Mouse (Mus musculus) granulocyte monocyte progenitor cell, adult 5-6 weeks (primary cell): ENCODE data around the gene Dync1i1. TPM values are rescaled to one million over a fixed set of nuclear protein-coding genes. Genes with fewer than 3 reads are reported as not detected.
"Not testable (repeated sequence)": the region's sequence is repeated elsewhere in the genome, so short reads cannot be mapped to it uniquely, and the experiment has no call there.

Source experiments
- ATAC-seq: replicated peaks from 2 replicates; pipeline ENCODE4 v1.8.0; 2016; ENCODE audit warnings: mild to moderate bottlenecking, moderate TSS enrichment, inconsistent platforms; ENCODE audit not compliant: poor library complexity, severe bottlenecking
- total RNA-seq, 2 experiments: library from RNA; stranded (forward) in 1 of 2; stranded (reverse) in 1 of 2; fragments of 200-712, 200-1000 nt in 1 of 2; fragments of >200 nt in 1 of 2; fragmentation: Nextera tagmentation in 1 of 2; gene quantifications; 2 replicates each; pipeline ENCODE4 v1.2.3; 2014 to 2017

Dync1i1 gene
- total RNA-seq (2014; fragmentation: Nextera tagmentation), result not detected in 2 replicates
- not detected in 2 replicates for total RNA-seq (2017)

- ATAC-seq, result peak; percentile 98
Observed at GRCm38 (mm10) chr6:5725611-5726236, at the start of gene Dync1i1. Gene Dync1i1 (plus strand): TSS chr6:5725639.

GRCm38 (mm10) chr6:5679738-5680137 is 45.7 kb upstream of the Dync1i1 start:
- no peak for ATAC-seq

GRCm38 (mm10) chr6:5701826-5702225 is 23.6 kb upstream of the Dync1i1 start:
- no peak for ATAC-seq

- ATAC-seq, result not testable (repeated sequence)
Observed at GRCm38 (mm10) chr6:5707894-5708293, 17.5 kb upstream of the Dync1i1 start.

GRCm38 (mm10) chr6:5710063-5710605 is 15.3 kb upstream of the Dync1i1 start:
- ATAC-seq, result no peak

GRCm38 (mm10) chr6:5712620-5713019 is 12.8 kb upstream of the Dync1i1 start:
- ATAC-seq, result no peak

- ATAC-seq, result no peak
Observed at GRCm38 (mm10) chr6:5715101-5715618, 10.3 kb upstream of the Dync1i1 start.

GRCm38 (mm10) chr6:5718955-5719354 is 6.5 kb upstream of the Dync1i1 start:
- no peak for ATAC-seq

GRCm38 (mm10) chr6:5720716-5721115 is 4.7 kb upstream of the Dync1i1 start:
- not testable (repeated sequence) for ATAC-seq

GRCm38 (mm10) chr6:5723986-5724385 is 1.5 kb upstream of the Dync1i1 start:
- ATAC-seq, result no peak

- ATAC-seq, result no peak
Observed at GRCm38 (mm10) chr6:5726237-5726670, 815 bp downstream of the Dync1i1 start.

GRCm38 (mm10) chr6:5733217-5733616 is 7.8 kb downstream of the Dync1i1 start:
- no peak for ATAC-seq

- ATAC-seq, result no peak
Observed at GRCm38 (mm10) chr6:5734398-5734797, 9.0 kb downstream of the Dync1i1 start.

- no peak for ATAC-seq
Observed at GRCm38 (mm10) chr6:5734862-5735261, 9.4 kb downstream of the Dync1i1 start.

- ATAC-seq, result no peak
Observed at GRCm38 (mm10) chr6:5739711-5740110, 14.3 kb downstream of the Dync1i1 start.

- ATAC-seq, result no peak
Observed at GRCm38 (mm10) chr6:5741395-5742032, 16.1 kb downstream of the Dync1i1 start.

- no peak for ATAC-seq
Observed at GRCm38 (mm10) chr6:5750079-5750711, 24.8 kb downstream of the Dync1i1 start.

- ATAC-seq, result no peak
Observed at GRCm38 (mm10) chr6:5752128-5752527, 26.7 kb downstream of the Dync1i1 start.

- no peak for ATAC-seq
Observed at GRCm38 (mm10) chr6:5752617-5753016, 27.2 kb downstream of the Dync1i1 start.

- ATAC-seq, result no peak
Observed at GRCm38 (mm10) chr6:5756509-5757130, 31.2 kb downstream of the Dync1i1 start.

- no peak for ATAC-seq
Observed at GRCm38 (mm10) chr6:5762943-5763342, 37.5 kb downstream of the Dync1i1 start.
